Mouse (Mus musculus): Measurements from ENCODE around the gene 4930412O13Rik.

DNA sequence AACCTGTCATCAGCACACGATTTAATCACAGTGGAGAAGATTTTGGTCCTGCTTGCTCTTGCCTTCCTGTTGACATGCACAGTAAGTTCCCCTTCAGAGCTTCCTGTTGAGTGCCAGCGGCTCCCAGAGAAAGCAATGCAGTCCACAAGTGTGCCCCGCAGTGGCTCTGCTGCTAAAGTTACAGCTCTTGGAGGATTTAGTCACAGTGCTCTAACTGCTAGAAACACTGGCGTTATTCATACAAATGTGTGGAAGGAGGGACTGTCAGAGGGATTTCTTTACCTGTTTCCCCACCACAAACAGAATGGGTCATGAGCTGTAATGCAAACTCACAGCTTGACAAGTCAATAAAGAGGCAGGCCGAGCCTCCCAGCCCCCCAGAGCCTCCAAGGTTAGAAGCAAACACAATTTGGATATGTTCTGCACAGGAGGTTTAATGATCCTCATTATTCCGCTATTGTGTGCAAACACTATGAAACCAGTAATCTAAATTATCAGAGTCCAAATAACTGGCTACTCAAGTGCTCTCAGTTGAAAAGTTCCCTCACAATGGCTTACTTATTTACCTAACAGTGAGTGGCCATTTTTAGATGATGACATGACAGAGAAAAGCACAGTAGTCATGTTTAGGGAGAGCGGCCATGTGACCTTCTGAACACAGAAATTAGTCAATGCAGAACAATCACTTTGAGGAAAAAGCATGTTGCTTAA lies 45.3 kb downstream of the 4930412O13Rik start:
- TF ChIP-seq CTCF (IDR thresholded peaks at IDR 0.05; ENCODE audit: borderline replicate concordance, insufficient read depth, low read depth, low read length) (no peak), POLR2A (IDR thresholded peaks at IDR 0.05; ENCODE audit: borderline replicate concordance, insufficient read depth, low read length) (no peak)

All from cerebellum, adult 2 months (tissue).